Mouse (Mus musculus): ENCODE results near the gene Rsph1.

Rsph1 gene

DNA sequence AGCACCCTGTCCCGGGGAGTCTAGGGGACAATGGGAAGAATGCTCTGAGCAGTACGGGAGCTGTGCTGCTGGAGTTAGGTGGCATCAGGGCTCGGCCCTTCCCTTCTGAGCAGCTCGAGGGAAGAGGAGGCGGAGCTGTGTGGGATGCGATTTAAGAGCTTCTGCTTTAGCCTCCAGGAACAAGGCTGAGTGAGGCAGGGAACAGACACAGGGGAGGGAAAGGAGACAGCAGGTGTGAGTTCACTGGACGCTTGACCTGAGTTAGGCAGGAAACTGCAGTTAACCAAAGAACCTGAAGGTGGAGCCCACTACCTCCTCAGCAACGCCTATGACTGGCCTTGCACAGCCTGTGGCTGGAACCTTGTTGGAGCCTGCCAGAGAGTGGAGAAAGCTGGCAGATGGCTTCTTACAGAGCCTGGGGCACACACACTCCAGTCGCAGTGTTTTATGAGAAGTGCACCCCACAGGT lies 22.7 kb downstream of the Rsph1 start:
- DNase-seq = peak; percentile 88 to 89

DNA sequence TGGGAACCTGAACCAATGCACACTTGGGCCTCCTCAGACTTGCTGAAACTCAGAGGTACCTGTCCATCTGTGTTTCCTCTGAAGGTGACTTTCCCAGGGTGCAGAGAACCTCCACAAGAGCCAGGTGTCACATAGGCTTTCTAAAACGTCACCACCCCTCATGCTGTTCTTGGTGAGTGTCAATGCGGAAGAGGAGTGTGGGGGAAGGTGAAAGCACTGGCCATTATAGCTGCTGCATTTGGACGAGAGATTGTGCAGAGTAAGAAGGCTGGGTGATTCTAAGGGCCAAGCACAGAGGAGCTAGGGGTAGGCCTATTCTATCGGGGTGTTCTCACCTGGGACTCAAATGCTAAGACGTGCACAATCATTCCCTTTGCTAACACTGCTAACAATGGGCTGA lies 23.2 kb downstream of the Rsph1 start:
- DNase-seq = no peak

DNA sequence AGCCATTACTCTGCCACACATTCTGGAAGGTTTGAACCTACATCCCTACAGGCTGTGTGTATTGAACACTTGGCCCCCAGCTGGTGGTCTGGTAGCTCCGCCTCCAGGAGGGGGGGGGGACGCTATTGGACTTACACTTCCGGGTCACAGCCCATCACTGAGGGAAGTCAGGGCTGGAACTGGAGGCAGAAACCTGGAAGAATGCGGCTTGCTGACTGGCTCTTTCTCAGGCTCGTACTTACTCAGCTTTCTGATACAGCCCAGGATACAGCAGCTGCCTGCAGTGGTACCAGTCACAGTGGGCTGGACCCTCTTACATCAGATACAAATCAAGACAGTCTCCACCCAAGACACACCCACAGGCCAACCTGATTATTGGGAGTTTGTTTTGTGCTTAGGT lies 30.0 kb downstream of the Rsph1 start:
- DNase-seq = no peak

DNA sequence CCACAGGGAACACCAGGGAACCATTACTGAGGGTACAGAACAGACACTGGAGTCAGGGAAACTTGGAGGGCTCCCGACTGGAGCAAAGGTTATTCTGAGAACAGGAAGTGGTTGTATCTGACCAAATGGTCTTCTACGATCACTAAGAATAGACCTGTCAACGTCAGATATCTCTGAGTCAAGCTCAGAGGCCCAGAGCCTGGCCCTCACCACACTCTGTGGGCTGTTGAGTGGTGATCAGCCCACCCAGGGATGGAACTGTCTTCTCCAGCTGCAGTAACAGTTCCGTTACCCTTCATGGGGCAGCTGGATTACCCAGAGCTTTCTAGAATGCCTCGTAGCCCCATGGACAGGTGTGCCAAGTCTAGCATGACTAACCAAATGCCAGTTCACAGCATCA lies 31.9 kb downstream of the Rsph1 start:
- DNase-seq = no peak

DNA sequence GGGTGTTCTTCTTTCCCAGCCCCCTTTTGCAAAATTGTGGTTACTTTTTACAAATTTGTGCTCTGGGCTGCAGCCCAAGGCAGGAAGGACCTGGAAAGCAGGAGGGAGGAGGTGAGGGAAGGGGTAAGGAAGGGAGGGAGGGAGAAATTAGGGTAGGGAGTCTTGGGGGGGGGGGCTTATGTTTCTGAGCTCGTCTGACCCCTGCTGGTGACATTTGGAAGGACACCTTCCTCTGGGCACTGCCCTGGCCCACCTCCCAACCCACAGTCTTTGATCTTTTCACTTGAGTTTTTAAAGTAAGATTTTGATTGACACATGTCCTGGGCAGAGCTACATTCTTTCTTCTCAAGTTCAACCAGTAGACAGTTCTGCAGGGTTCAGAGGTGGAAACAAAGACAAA lies 34.4 kb downstream of the Rsph1 start:
- peak in 1 of 2 experiments; percentile 53 for DNase-seq

DNA sequence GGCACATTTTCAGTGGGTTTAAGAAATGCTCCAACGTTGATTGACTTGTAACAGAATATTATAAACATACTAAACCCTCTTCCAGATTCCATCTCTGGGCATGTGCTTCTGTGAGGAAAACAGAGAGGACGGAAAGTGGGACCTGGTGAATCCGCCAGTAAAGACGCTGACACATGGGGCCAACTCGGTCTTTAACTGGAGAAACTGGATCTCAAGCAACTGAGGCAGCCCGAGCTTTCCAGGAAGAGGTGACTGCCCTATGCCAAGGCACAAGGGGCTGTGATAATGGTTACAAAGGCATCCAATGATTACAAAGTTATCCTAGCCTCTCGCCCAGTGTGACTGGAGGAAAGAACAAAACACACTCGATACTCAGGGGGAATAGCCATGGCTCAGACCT lies 36.0 kb downstream of the Rsph1 start:
- no peak for DNase-seq

DNA sequence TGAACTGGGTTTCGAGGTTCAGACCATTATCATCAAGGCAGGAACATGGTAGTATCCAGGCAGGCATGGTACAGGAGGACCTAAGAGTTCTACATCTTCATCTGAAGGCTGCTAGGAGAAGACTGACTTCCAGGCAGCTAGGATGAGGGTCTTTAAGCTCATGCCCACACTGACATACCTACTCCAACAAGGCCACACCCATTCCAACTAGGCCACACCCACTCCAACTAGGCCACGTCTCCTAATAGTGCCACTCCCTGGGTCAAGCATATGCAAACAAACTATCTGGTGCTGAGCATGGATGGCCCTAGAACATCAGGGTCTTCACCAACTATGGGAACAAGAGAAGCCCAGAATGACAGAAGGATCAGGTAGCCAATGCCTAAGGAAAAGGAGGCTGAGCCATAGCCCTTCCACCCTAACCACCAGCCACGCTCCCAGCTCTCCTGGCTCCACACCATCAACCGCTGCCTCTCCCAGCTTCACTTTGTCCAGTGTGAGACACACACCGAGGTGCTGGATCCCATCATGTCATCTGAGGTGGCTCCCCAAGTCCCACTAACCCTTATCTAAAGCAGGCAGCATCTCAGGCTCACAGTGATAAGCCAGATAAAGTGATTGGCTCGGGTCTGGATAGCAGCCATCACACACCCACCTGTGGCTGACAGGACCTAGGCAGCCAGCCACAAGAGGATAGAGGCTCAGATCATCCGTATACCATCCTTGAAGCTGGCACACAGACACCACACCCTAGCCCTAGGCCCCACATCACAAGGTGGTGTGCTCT lies 38.8 kb downstream of the Rsph1 start:
- no peak for DNase-seq

DNA sequence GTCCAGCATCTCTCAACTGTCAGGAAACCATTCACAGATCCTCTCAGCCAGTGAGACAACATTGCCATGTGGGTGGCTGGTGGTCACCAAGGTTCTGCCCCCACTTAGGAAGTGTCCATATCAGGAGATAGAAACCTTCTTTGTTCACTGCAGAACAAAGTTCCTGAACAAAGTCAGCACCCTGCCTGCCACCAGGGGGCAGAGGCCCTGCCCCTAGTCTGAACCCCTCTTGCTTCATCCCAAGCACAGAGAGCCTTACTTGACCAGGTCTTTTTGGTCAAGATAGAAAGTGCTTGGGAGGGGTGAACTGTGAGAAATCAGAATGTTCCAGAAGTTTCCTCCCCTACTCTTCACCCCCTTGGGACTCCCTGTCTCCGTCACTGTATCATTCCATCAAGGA lies 41.3 kb downstream of the Rsph1 start:
- no peak for DNase-seq

DNA sequence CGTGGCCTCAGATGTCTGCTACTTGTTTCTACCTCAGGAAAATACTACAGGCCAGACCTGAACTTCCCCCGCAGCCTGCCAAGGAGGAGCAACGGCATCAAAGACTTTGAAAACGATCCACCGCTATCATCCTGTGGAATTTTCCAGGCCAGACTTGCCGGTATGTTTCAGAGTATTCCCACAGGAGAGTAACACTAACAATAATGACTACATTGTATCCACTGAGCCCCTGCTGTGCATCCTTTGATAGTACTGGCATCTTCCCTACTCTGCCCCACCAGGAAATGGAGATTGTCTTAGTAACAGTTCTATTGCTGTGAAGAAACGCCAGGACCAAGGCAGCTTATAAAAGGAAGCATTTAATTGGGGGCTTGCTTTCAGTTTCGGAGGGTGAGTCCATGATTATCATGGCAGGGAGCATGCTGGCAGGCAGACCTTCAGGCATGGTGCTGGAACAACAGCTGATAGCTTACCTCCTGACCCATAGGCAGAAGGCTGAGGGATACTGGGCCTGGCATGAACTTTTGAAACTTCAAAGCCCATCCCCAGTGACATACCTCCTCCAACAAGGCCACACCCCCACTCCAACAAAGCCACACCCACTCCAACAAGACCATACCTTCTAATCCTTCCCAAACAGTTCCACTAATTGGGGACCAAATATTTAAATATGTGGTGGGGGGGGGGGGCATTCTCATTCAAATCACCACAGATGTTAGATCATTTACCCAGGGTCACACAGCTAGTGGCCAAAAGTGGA lies 44.8 kb downstream of the Rsph1 start:
- no peak for DNase-seq

DNA sequence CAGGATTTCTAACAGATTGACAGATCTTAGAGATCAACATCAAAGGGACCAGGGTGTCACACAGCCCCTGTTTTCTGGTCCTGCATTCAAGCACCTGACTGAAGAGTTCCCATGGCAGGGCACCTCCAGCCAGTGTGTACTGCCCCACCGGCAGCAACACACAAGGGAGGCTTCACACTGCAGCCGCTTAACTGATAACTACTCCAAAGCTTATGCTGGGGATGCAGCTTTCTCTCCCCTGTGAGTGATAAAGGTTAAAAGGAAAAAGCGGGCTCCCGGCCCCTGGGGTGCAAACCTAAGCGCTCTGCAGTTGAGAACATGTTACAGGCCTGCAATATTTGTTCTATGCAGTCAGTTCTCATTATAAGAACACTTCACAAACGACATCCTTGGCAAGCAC lies 45.4 kb downstream of the Rsph1 start:
- no peak for DNase-seq

DNA sequence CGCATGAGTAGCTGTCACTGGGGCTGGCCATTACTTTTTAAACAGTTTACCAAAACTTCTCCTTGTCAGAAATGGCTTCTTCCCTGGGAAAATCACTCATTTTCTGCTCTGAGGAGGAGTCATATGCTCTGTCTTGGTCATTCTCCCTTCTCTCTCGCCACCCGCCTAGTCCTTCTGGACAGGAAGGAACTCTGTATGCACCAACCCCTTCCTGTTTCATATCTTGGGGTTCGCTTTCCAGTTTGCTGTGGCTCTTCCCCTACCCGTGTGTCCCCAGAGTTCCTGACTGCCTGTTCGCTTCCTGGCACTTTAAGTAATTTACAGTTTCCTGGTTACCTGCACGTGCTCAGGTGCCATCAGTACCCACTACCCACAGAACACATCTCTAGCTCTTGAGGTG lies 50.3 kb downstream of the Rsph1 start:
- DNase-seq = no peak

DNA sequence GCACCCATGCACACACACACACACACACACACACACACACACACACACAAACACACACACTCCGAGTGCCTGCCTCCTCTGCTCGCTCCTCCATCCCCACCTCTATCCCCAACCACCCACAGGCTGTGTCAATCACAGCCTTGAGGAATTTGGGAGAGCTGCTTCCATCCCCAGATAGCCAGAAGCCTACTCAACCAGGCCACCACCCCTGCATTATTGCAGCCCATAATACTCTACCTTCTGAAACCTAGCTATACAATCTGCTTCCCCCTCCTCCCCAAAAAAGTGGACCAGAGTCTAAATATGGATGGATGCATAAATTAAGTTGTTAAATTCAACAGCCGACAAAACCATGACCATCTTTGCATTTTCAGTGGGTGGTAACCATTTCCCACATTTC lies 50.8 kb downstream of the Rsph1 start:
- no peak for DNase-seq

DNA sequence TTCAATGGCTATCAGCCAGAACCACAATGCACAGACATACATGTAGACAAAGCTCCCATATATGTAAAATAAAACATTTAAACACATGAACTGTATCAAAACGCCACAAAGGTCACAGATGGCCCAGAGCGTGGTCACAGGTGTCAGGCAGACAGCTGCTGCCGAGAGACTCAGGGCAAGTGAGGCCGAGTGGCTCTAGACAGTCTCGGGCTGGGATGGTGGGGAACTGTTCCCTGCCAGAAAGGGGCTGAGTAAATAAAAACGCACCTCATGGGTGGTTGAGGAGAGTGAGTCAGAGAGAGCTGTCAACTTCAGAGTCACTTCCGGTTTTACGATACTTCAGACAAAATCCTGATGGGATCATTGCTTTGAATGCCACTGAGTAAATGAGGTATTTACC lies 52.6 kb downstream of the Rsph1 start:
- DNase-seq = no peak

DNA sequence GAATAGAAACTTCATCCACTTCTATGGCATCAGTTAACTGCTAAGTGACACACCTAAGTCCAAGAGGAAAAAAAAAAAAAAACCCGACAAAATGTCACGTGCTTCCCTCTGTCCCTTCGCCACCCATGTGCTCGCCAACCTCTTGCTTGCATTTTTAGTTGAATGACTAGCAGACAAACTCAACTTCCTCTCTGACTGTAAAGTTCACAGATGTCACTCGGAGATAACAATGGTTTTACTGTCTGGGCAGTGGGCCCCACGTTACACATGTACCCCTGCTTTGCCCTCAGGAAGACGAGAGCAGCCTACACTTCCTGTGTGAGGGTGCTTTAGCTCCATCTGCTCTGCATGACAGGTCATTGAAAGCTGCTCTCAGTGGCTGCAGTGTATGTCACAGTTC lies 53.3 kb downstream of the Rsph1 start:
- DNase-seq = no peak

DNA sequence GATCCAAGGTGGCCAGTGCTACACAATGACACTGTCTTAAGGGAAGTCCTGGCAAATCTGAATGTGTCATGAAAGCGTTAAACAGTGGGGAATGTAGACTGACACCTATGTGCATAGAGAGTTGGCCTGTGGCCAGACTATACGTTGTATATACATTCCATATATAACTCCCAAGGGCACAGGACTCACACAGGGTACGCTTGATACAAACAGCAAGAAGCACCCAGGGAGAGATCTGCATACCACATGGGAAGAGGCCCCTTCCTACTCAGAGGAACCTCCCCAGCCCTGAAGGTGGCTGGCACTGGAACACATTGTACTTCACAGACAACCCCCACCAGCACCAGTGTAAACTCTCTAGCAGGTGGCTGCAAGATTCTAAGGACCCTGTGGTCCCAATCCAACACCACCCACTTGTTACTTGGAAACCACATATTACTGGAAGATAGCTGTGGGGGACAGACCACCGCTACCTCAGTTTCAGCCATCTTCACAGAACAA lies 54.3 kb downstream of the Rsph1 start:
- no peak for DNase-seq

DNA sequence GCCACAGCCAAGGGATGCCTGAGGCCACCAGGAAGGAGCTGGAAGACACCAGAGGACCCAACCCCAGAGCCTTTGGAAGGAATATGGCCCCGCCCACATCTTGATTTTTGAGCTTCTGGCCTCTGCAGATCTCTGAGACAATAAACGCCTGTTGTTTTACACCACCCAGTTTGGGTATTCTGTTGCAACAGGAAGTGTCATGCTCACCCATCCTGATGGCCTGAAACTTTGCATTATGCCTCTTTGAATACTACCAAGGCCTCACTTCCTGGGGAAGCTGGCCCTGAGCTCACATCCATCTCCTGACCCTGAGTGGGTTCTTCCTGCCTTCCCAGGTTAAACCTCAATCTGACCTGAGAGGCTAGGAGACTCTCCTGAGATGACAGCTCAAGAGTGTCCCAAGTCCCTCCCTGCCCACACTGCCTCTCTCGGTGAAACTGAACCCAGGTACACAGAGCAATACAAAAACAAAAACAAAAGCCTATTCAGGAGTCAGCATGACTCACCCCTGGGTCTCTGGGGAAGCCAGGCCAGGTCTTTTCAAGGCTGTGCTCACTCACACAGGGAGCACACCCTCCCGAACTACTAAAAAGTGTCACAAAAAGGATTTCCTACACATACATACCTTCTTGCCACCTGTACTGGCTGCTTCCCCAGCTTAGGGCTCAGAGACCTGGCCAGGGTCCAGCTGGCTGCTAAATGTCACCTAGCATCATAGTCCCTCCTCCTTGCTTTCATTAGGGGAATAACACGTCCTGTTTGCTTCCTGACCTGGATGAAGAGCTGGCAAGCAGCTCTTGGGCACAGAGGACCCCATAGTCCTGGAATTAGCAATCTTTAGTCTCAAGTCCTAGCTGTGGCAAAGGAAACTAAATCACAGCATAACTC lies 60.9 kb downstream of the Rsph1 start:
- DNase-seq = peak; percentile 39 to 56

DNA sequence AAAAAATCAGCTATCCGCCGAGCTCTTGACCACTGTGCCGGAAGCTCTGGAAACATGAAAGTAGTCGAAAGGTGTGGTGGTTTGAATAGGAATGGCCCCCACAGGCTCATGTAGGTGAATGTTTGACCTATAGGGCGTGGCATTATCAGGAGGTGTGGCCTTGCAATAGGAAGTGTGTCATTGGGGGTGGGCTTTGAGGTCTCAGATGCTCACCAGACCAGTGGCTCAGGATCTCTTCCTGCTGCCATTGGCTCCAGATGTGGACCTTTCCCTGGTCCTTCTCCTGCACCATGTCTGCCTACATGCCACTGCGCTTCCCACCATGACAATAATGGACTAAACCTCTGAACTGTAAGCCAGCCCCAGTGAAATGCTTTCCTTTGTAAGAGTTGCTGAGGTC lies 65.3 kb downstream of the Rsph1 start:
- DNase-seq = no peak

DNA sequence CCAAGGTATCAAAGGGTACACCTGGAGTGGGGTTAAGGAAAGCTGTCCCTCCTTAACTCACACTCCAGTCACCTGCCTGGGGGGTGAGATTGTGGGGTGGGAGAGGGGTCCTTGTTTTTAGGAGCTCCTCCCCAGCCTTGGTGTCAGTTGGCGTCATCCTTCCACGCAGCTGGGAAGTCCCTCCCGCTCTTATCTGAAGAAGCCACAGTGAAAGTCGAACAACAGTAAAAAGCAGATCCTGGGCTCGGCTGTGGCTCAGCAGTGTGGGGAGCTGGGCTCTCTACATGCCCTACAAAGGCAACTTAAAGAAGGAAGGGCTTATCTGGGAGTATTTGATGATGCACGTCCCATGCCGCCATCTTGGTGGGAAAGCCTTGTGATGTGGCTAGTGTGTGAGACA lies 66.9 kb downstream of the Rsph1 start:
- DNase-seq = no peak

DNA sequence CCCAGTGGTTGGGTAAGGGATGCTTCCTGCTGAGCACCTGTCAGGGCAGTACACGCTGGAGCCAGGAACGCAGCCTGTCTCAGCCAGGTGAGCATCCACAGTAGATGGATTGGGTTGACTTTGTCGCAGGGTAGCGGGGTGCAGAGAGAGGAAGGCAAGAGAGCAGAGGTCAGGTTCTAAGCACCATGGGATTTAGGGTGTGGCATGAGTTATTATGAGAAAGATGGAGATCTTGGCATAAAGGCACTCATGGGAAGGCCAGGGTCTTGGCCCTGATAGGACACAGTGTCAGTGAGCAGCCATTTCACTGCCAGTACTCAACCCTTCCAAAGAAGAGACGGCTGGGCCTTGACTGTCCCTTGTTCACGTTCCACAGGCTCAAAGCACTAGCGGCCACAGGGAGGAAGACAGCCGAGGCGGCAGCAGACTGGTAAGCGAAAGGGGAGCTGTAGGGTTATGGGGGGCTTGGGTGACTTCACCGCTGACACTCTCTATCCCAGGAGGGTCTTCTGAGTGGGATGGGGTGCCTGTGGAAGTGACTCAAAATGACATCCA lies 67.7 kb downstream of the Rsph1 start:
- DNase-seq = no peak

DNA sequence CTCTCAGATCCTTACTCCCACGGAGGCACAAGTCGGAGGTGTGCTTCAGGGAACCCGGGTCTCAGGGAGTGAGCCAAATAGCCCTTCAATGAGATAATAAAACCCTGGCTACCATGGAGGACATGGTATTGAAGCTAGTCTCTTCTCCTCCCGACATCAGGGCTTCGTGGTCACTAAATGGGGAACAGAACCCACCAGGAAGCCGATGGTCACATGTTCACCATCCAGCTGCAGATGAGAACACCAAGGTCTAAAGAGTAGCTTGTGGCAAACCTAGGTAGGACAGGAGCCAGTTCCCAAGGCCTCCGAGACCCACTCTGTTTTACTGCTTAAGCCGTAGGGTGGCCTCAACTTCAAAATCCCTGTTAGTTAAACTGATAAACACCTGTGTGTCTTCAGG lies 68.5 kb downstream of the Rsph1 start:
- no peak for DNase-seq

DNA sequence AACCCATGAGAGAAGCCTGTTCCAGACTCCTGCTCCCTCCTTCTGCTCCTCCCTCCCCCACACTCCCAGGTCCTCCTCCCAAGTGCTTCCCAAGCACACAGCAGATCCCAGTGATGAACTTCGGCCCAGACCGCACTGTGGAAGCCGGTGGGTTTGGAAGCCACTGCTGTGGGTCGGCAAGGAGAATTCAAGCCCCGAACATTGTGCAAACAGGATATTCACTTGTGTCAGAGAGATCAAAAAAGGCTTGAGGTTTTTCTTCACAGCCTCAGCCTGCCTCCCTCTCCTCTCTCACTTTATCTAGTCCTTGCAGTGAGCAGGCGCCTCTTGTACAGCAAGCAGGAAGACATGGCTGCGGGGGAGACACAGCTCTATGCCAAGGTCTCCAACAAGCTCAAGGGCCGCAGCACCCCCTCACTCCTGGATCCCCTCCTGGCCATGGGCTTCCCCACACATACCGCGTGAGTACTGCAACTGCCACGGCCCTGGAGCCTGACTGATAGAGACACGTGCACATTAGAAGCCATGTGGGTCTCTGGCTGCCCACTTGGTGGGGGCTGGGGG lies 69.3 kb downstream of the Rsph1 start, which contains the start of gene Ubash3a:
Gene Ubash3a (plus strand): TSS at position 103 of the 564 bp plus-strand sequence.
- no peak for DNase-seq

Data from kidney, postnatal 25 days (tissue).